Mouse (Mus musculus) heart, embryonic 12.5 days (tissue): ENCODE measurements around the gene Ankrd13c. TPM values are rescaled to one million over a fixed set of nuclear protein-coding genes. Genes with fewer than 3 reads are reported as not detected.

ENCODE experiments used
- ATAC-seq: fragments of 200-750 bp; cut with Nextera tagmentation; 2 replicates; pipeline ENCODE4 v1.8.0; 2017; ENCODE audit warnings: moderate TSS enrichment, moderate library complexity; ENCODE audit not compliant: insufficient number of reproducible peaks, low FRiP score
- H3K27ac ChIP-seq: fragments of 300-500 bp; sonication (generic); 2 replicates; pipeline ENCODE4 v1.5.1; 2016; ENCODE audit warnings: mild to moderate bottlenecking, moderate library complexity; ENCODE audit not compliant: poor library complexity, severe bottlenecking
- H3K27me3 ChIP-seq: fragments of 300-500 bp; sonication (generic); replicated peaks from 2 replicates; pipeline ENCODE4 v1.6.1; 2016; ENCODE audit warnings: mild to moderate bottlenecking, moderate library complexity
- H3K36me3 ChIP-seq: fragments of 300-500 bp; sonication (generic); 2 replicates; pipeline ENCODE4 v1.6.1; 2016; ENCODE audit warnings: mild to moderate bottlenecking, moderate library complexity
- H3K4me1 ChIP-seq: fragments of 300-500 bp; sonication (generic); replicated peaks from 2 replicates; pipeline ENCODE4 v1.6.1; 2016; ENCODE audit warnings: mild to moderate bottlenecking
- H3K4me2 ChIP-seq: fragments of 300-500 bp; sonication (generic); 2 replicates; pipeline ENCODE4 v1.6.1; 2016; ENCODE audit warnings: mild to moderate bottlenecking, moderate library complexity
- H3K4me3 ChIP-seq: fragments of 300-500 bp; sonication (generic); 2 replicates; pipeline ENCODE4 v1.5.1; 2016; ENCODE audit warnings: mild to moderate bottlenecking
- H3K9ac ChIP-seq: fragments of 300-500 bp; sonication (generic); 2 replicates; pipeline ENCODE4 v1.6.1; 2016; ENCODE audit warnings: mild to moderate bottlenecking, moderate library complexity
- H3K9me3 ChIP-seq: fragments of 300-500 bp; sonication (generic); replicated peaks from 2 replicates; pipeline ENCODE4 v1.6.1; 2016; ENCODE audit warnings: mild to moderate bottlenecking, moderate library complexity
- WGBS: fragments of 180-500 bp; shearing (Covaris S2); methylation state at CpG from one replicate; pipeline ENCODE4 v1.1.7; 2016; 5-methylcytosine and 5-hydroxymethylcytosine counted together
- polyA plus RNA-seq: library from polyadenylated mRNA; unstranded; fragments of >200 nt; fragmentation: Nextera tagmentation; extraction: Ambion mirVana; gene quantifications from 2 replicates; pipeline ENCODE4 v1.2.1, GENCODE M21; 2016

Ankrd13c gene
- polyA plus RNA-seq = 29.0 and 30.4 TPM in 2 replicates

GRCm38 (mm10) chr3:157946843-157947358, at the start of gene Ankrd13c:
Ankrd13c (plus strand) TSS chr3:157947239.
- Histone ChIP-seq H3K27me3 (no peaks in the 10 kb centered on the region), H3K4me1 (peaks cover 5% of the 10 kb centered on the region; the same call in 1 of the 2 replicates), H3K9ac (peak within 1 kb of the TSS; percentile 95), H3K4me3 (peak within 1 kb of the TSS; percentile 93), H3K36me3 (0 out of 2 replicates have a peak, but pooled peaks cover 3% of the 10 kb centered on the region), H3K9me3 (no peaks in the 10 kb centered on the region), H3K27ac (peak within 1 kb of the TSS; percentile 96), H3K4me2 (peak within 1 kb of the TSS; percentile 87)
- WGBS = 0% methylated on average over 41 of the region's 45 CpGs
- ATAC-seq = peak; percentile 96

- Histone ChIP-seq H3K4me3 (no peak overlapping the region), H3K4me2 (no peak overlapping the region), H3K36me3 (no peaks in the 10 kb centered on the region), H3K4me1 (no peaks in the 10 kb centered on the region), H3K27ac (no peak overlapping the region), H3K9me3 (no peaks in the 10 kb centered on the region), H3K9ac (no peak overlapping the region), H3K27me3 (no peaks in the 10 kb centered on the region)
- 84% methylated on average over 3 of the region's 3 CpGs for WGBS
- no peak for ATAC-seq
Measured at GRCm38 (mm10) chr3:157897645-157898044, 49.4 kb upstream of the Ankrd13c start.

DNA sequence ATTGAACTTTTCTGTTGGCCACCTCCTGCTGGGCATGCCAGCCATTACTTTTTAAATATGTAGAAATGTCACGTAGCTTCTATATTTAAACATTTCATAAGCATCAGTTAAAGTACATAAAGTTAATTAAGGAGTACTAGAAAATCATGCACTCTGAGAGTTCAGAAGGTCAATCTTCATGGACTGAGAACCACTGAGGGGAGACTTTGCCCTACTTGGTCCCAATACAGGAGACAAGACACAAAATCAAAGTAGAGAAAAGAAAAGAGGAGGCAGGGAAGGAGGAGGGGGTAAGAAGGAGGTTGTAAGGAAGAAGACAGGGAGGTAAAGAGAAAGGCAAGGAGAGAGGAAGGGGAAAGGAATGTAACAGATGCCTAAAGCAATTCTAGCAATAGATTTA, 47.1 kb upstream of the Ankrd13c start:
- Histone ChIP-seq H3K27me3 (no peaks in the 10 kb centered on the region), H3K36me3 (no peaks in the 10 kb centered on the region), H3K4me1 (no peaks in the 10 kb centered on the region), H3K4me2 (no peak overlapping the region), H3K4me3 (no peak overlapping the region), H3K9me3 (no peaks in the 10 kb centered on the region), H3K9ac (no peak overlapping the region), H3K27ac (no peak overlapping the region)
- no peak for ATAC-seq
- WGBS = 91% methylated on average over 1 of the region's 1 CpGs

GRCm38 (mm10) chr3:157901721-157902120, 45.3 kb upstream of the Ankrd13c start:
- Histone ChIP-seq H3K9me3 (no peaks in the 10 kb centered on the region), H3K4me1 (no peaks in the 10 kb centered on the region), H3K9ac (no peak overlapping the region), H3K27ac (no peak overlapping the region), H3K36me3 (no peaks in the 10 kb centered on the region), H3K4me2 (no peak overlapping the region), H3K27me3 (no peaks in the 10 kb centered on the region), H3K4me3 (no peak overlapping the region)
- no peak for ATAC-seq
- 80% methylated on average over 5 of the region's 5 CpGs for WGBS

DNA sequence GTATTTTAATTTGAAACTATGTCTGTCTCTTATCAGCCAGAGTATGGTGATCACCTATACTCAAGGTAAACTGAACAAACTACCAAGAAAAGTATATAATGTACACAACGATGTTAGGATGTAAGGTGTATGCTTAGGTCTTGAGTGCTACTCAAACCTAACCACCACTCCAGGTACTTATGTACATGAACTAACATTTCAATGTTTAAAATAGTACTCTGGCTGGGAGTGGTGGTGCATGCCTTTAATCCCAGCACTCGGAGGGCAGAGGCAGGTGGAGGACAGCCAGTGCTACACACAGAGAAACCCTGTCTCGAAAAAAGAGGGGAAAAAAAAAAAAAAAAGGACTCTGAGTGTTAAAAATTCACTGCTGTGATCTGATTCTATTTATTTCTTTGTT, 38.9 kb upstream of the Ankrd13c start:
- no peaks in the 10 kb centered on the region for H3K9me3 ChIP-seq
- ATAC-seq = no peak
- H3K27me3 ChIP-seq = no peaks in the 10 kb centered on the region
- no peak overlapping the region for H3K4me2 ChIP-seq
- H3K4me1 ChIP-seq = no peaks in the 10 kb centered on the region
- no peak overlapping the region for H3K27ac ChIP-seq
- no peak overlapping the region for H3K9ac ChIP-seq
- H3K4me3 ChIP-seq = no peak overlapping the region
- H3K36me3 ChIP-seq = no peaks in the 10 kb centered on the region
- 73% methylated on average over 3 of the region's 3 CpGs for WGBS

DNA sequence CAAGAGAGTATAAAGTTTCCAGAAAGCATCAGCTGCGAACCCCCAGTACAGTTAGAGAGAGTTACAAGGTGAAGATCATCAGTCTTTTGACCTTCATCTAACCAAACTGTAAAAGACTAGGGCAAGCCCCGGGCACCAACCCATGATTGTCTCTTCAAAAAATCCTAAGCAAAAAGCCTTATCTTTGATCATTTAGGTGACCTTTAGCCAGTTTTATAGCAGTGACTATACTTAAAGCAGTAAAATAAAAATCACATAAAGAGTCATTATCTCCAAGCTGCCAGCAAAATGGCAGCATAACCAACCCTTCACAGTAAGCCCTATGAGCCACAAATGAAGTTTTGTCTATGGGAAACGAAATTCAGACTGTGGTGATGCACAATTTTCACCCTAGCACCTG, 36.8 kb upstream of the Ankrd13c start:
- no peaks in the 10 kb centered on the region for H3K4me1 ChIP-seq
- H3K27ac ChIP-seq = no peak overlapping the region
- no peaks in the 10 kb centered on the region for H3K9me3 ChIP-seq
- no peak overlapping the region for H3K4me3 ChIP-seq
- no peaks in the 10 kb centered on the region for H3K27me3 ChIP-seq
- no peak overlapping the region for H3K9ac ChIP-seq
- no peak for ATAC-seq
- WGBS = 73% methylated on average over 3 of the region's 3 CpGs
- H3K36me3 ChIP-seq = no peaks in the 10 kb centered on the region
- H3K4me2 ChIP-seq = no peak overlapping the region

- Histone ChIP-seq H3K36me3 (no peaks in the 10 kb centered on the region), H3K9me3 (no peaks in the 10 kb centered on the region), H3K4me2 (no peak overlapping the region), H3K4me3 (no peak overlapping the region), H3K27ac (no peak overlapping the region), H3K27me3 (no peaks in the 10 kb centered on the region), H3K4me1 (no peaks in the 10 kb centered on the region), H3K9ac (no peak overlapping the region)
- no peak for ATAC-seq
- 79% methylated on average over 2 of the region's 2 CpGs for WGBS
Measured at GRCm38 (mm10) chr3:157912155-157912554, 34.9 kb upstream of the Ankrd13c start.

GRCm38 (mm10) chr3:157916336-157916735, 30.7 kb upstream of the Ankrd13c start:
- 78% methylated on average over 4 of the region's 4 CpGs for WGBS
- no peaks in the 10 kb centered on the region for H3K9me3 ChIP-seq
- no peaks in the 10 kb centered on the region for H3K4me1 ChIP-seq
- no peak for ATAC-seq
- no peak overlapping the region for H3K27ac ChIP-seq
- H3K36me3 ChIP-seq = no peaks in the 10 kb centered on the region
- H3K27me3 ChIP-seq = no peaks in the 10 kb centered on the region
- H3K4me2 ChIP-seq = no peak overlapping the region
- H3K4me3 ChIP-seq = no peak overlapping the region
- H3K9ac ChIP-seq = no peak overlapping the region

DNA sequence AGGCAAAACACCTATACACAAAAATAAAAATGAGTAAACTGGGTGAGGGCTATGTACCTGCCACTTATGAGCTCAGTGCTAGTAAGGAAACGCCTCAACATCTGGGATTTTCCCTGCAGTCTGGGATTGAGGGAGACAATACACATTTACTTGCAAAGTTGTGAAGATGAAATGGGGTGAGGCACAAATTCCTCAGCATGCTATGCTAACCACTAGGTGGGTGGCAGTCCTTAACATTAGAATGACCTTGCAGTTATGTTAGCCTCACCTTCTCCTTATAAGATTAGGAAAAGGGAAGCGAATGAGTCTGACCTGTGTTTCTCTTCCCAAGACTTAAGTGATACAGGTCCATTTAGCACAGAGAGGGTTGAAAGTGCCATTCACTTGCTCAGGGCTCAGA, 25.7 kb upstream of the Ankrd13c start:
- WGBS = 78% methylated on average over 2 of the region's 2 CpGs
- H3K36me3 ChIP-seq = no peaks in the 10 kb centered on the region
- H3K4me3 ChIP-seq = no peak overlapping the region
- H3K27me3 ChIP-seq = peaks cover 3% of the 10 kb centered on the region
- H3K9ac ChIP-seq = no peak overlapping the region
- H3K4me1 ChIP-seq = peaks cover 4% of the 10 kb centered on the region; the same call in 1 of the 2 replicates
- no peak for ATAC-seq
- no peak overlapping the region for H3K27ac ChIP-seq
- no peak overlapping the region for H3K4me2 ChIP-seq
- H3K9me3 ChIP-seq = no peaks in the 10 kb centered on the region

- H3K9ac ChIP-seq = no peak overlapping the region
- no peak overlapping the region for H3K4me3 ChIP-seq
- no peak overlapping the region for H3K27ac ChIP-seq
- ATAC-seq = no peak
- H3K9me3 ChIP-seq = no peaks in the 10 kb centered on the region
- H3K4me1 ChIP-seq = peaks cover 4% of the 10 kb centered on the region; the same call in 1 of the 2 replicates
- peaks cover 4% of the 10 kb centered on the region for H3K27me3 ChIP-seq
- H3K36me3 ChIP-seq = no peaks in the 10 kb centered on the region
- WGBS = 91% methylated on average over 3 of the region's 3 CpGs
- H3K4me2 ChIP-seq = no peak overlapping the region
Measured at GRCm38 (mm10) chr3:157923268-157923835, 23.7 kb upstream of the Ankrd13c start.

DNA sequence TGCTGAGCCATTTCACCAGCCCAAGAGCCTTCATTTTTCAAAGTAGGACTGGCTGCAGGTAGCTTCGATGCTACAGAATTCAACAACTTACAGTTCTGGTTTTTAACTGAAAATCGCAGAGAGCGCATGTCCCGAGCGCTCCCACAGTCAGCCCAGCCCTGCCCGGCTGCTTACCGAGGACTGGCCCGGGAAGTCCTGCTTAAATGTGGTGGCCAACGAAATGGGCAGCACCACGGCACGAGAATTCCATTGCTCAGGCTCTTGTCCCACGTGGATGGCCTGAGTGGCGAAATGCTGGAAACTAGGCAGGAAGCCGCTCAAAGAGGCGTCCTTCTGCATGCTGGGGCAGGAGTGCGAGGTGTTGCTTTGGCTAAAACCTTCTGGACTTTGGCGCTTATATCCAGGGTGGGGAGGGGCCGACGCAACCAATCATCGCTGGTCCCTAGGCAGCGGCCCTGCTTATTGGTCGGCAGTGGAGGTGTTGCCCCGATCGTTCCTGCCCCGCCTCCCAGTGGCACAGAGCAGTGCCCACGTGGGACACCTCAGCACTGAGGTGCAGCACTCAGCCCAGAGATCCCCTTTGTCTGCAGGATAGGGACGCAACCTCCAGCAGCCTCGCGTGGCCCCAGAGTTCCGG, 22.2 kb upstream of the Ankrd13c start, which contains the start of gene Cth:
Gene Cth, minus strand, starts transcription at position 386 of the 637 bp plus-strand sequence.
- peak; percentile 100 for ATAC-seq
- peak within 1 kb of the TSS; percentile 62 for H3K4me3 ChIP-seq
- peak within 1 kb of the TSS; percentile 69 for H3K9ac ChIP-seq
- H3K9me3 ChIP-seq = no peaks in the 10 kb centered on the region
- no peaks in the 10 kb centered on the region for H3K36me3 ChIP-seq
- no peak within 1 kb of the TSS for H3K27ac ChIP-seq
- 2% methylated on average over 30 of the region's 30 CpGs for WGBS
- H3K4me2 ChIP-seq = peak within 1 kb of the TSS; percentile 97
- H3K4me1 ChIP-seq = peaks cover 4% of the 10 kb centered on the region; the same call in 1 of the 2 replicates
- peaks cover 4% of the 10 kb centered on the region for H3K27me3 ChIP-seq
